ENCODE assay signal across 9 mouse cellular contexts in the genomic region with DNA sequence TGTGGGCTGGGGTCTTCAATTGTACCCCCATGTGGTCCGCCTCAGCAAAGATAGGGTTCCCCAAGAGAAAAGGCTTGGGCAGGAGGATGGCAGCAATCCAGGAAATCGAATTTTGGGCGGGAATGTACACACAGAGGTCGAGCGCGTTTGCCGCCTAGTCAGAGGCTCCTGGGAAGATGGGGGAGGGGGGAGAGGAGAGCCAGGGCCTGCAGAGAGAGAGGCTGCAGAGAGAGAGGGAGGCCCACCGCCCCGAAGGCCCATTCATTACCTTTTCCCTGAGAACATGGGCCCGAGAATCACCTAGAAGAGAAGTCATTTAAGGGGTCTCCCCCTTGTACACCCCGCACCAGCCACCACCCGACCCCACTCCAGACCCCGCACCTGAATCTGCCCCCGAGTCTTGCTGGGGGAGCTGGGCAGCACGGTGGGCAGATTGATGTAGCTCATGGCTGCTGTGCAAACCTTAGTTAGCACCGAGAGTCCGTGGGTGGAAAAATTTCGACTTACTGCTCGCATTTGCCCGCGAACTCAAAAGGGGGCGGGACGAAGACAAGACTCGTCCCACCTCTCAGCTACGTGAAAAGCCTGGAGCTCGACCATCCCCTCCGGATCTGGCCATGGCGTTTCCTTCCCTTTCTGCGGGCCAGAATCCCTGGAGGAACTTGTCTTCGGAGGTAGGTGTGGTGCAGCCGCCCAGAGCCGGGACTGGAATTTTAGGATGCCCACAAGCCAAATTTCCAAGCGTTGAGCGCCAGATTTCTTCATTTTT. TPM values are rescaled to one million over a fixed set of nuclear protein-coding genes. Genes with fewer than 3 reads are reported as not detected.
DNase-seq lines count a peak whose midpoint lies in the region; ATAC-seq lines count a peak whose summit lies in the region.
"Had no signal": no experiment of that assay in that cellular context is flagged by ENCODE, and none has a peak within 500 bp of the region (broad histone marks: within the 10 kb centered on the region; RNA-seq: fewer than 3 reads in every experiment).

TSS of gene Afmid (plus strand) at position 592 of the 769 bp plus-strand sequence.
TSS of gene Tk1 (minus strand) at position 760 of the 769 bp plus-strand sequence.

- no peak for DNase-seq in frontal cortex, postnatal 36 days (ENCODE audit: low spot score in 2 of 2)
- peak; percentile 88 for DNase-seq in c-Kit-positive CD71-positive TER-119-negative erythroid progenitor cells, embryonic 14.5 days (ENCODE audit: low read depth)
- peak; percentile 67 for DNase-seq in gastrocnemius, postnatal 25 days
- peak; percentile 71 for DNase-seq in hindlimb bud, embryonic 11.5 days (ENCODE audit: extremely low spot score, low read depth, low spot score)
- peak; percentile 66 for DNase-seq in naive thymus-derived CD4-positive, alpha-beta T cell, adult 2 months (ENCODE audit: low read depth)
- DNase-seq in thymus, adult 18-20 months, result peak; percentile 57 to 65

- peak within 1 kb of the TSS; percentile 82 for H3K4me2 ChIP-seq in liver, embryonic 12.5 days

- H3K27ac ChIP-seq in liver, embryonic 12.5 days, result peak within 1 kb of the TSS; percentile 95

- no peaks in the 10 kb centered on the region for H3K9me3 ChIP-seq in liver, embryonic 12.5 days (replicated peaks)

- H3K36me3 ChIP-seq in liver, embryonic 12.5 days, result peaks cover 39% of the 10 kb centered on the region

- WGBS in liver, embryonic 12.5 days (ENCODE audit: insufficient replicate concordance), result 0% methylated on average over 34 of the region's 34 CpGs

- H3K9ac ChIP-seq in liver, embryonic 12.5 days, result peak within 1 kb of the TSS; percentile 94

- no peaks in the 10 kb centered on the region for H3K27me3 ChIP-seq in liver, embryonic 12.5 days (replicated peaks)
- H3K27me3 ChIP-seq: Patski had no signal

- peaks cover 85% of the 10 kb centered on the region for H3K4me1 ChIP-seq in liver, embryonic 12.5 days

- peak within 1 kb of the TSS; percentile 83 for H3K4me3 ChIP-seq in liver, embryonic 12.5 days

- ATAC-seq in frontal cortex, adult (ENCODE audit: low TSS enrichment), result peak; percentile 18; the same call in 1 of the 2 replicates
- ATAC-seq in liver, embryonic 12.5 days, result peak; percentile 67

RNA-seq across cellular contexts. Expression of gene Afmid, which starts in this region (rescaled TPM):
- 1 to 10 TPM; 1.9 to 3.1 TPM for total RNA-seq in gastrocnemius, postnatal 25 days (2021)
- 6.7 TPM in 2 replicates for polyA plus RNA-seq in liver, embryonic 12.5 days (2016; fragmentation: Nextera tagmentation; extraction: Ambion mirVana)

RNA-seq across cellular contexts. Expression of gene Tk1, which starts in this region (rescaled TPM):
- total RNA-seq in gastrocnemius, postnatal 25 days (2021), result 1 to 10 TPM; 2.8 to 4.3 TPM
- 145 and 152 TPM in 2 replicates for polyA plus RNA-seq in liver, embryonic 12.5 days (2016; fragmentation: Nextera tagmentation; extraction: Ambion mirVana)

Comparison
In these comparisons a context has a peak if more than half of its experiments do, and no peak if none do; other contexts are left out.
1. DNase-seq: peak in c-Kit-positive CD71-positive TER-119-negative erythroid progenitor cells, embryonic 14.5 days (single experiment), gastrocnemius, postnatal 25 days (single experiment), hindlimb bud, embryonic 11.5 days (single experiment), naive thymus-derived CD4-positive, alpha-beta T cell, adult 2 months (single experiment) and thymus, adult 18-20 months (2 of 2); none in frontal cortex, postnatal 36 days (0 of 2).